Mouse (Mus musculus): ENCODE data around the gene Map7.

Gene Map7

DNA sequence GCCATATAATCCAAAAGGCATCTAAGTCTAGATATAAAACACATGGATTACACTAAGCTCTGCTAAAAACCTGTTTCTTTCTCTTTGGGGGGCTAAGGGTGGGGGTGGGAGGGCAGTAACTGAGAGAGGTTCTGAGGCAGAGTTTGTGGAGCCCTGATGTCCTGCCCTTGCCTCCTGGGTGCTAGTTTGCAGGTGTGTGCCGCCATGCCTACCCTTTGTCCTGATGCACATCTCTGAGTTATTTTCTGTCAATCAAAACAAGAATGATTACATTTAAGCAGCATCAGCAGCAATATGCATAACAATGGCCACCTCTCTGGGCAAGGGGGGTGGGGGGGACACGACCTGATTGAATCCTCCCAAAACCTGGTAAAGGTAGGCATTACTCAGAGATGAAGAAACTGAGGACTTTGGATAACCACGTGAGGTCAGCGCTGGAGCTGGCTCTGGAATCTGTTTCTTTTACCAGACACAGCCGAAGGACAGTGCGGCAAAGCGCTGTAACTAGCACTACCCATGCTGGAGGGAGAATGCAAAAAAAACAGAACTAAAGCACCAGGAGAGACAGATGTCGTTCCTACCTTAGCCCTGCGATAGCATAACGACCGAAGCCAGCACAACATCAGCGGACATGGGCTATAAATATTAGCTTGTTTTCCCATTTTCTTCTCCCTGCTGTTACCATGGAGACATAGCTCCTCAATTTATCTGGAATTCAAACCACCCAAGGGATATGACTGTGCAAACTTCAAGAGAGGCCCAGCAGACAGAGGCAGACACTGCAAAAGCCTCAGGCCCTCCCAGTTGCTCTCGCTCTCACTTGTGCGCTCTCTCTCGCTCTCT is 137.9 kb downstream of the Map7 start:
- no peak for DNase-seq (ENCODE audit: low read depth, low spot score)

DNA sequence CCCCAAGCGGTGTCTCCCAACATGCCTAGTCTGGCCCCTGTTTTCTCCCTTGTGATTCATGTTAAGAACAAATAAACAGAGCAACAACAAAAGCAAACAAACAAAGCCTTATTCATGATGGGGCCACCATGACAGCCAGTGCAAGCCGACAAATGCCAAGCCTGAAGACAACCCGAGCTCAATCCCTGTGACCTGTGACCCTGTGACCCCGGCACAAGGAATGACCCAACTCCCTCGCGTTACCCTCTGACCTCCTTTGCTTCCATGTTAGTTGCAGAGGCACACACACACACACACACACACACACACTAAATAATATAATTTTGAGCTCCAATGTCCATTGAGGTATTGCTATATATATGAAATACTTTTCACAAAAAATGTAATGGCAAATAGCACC is 139.1 kb downstream of the Map7 start:
- DNase-seq (ENCODE audit: low read depth, low spot score) = no peak

DNA sequence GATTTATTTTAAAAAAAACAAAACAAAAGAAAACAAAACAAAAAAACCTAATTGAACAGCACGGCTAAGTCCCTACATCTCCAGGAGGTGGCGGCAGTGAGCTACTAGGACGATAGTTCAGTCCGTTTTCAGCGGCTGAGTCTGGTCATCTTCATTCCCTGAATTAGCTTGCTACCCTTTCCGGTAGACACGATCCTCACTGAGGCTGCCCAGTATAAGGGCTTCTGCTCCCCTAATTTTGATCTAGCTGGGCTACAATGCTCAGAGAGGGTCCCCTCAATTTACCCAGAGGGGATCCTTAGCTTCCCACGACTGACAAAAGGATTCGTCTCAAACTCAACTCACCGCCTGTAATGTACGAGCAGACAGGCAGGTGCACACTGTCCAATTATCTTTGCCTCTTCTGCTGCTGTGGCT is 142.2 kb downstream of the Map7 start:
- peak; percentile 88 for DNase-seq (ENCODE audit: low read depth, low spot score)

- DNase-seq (ENCODE audit: low read depth, low spot score) = peak; percentile 75
Measured at GRCm38 (mm10) chr10:20295961-20296360, 147.7 kb downstream of the Map7 start.

GRCm38 (mm10) chr10:20298152-20298920 is 150.1 kb downstream of the Map7 start:
- DNase-seq (ENCODE audit: low read depth, low spot score) = no peak

- no peak for DNase-seq (ENCODE audit: low read depth, low spot score)
Measured at GRCm38 (mm10) chr10:20299114-20299513, 150.8 kb downstream of the Map7 start.

DNA sequence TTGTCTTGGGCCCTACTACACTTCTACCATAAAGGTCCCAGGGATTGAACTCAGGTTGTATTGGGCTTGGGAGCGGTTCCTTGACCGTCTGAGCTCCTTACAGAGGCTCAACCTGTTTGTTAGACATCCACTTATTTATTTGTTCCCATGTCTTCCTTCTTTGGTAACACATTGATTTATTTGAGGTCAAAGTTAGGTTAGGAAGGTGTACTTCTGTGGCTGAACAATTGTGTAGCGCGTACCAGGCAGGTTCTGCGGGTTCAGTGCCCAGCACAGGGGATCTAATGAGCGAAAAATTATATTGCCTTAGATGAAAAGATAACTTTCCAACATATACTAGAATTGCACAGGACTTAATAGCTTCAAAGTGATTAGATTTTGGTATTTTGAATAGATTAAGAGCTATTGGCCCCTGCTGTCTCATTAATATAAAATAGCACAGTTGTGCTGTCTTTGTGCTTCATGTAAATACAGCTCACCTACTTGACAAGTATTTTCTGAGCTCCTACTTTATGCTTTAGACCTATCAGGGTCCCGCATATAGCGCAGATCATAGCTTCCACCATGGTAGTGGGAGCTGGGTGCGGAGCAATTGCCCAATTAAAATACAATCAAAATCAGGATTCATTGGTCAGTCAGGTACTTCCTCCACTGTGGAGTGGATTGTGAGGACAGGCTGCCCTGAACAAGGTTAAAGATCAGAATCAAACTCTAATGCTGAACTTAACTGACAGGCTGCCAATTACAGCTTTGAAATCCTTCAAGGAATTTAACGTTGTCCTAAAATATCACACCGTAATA is 162.9 kb downstream of the Map7 start:
- no peak for DNase-seq (ENCODE audit: low read depth, low spot score)

- DNase-seq (ENCODE audit: low read depth, low spot score) = peak; percentile 100
Measured at GRCm38 (mm10) chr10:20311918-20312735, 163.9 kb downstream of the Map7 start, which contains the start of gene Bclaf1. Gene Bclaf1, plus strand, starts transcription at chr10:20312469.

- DNase-seq (ENCODE audit: low read depth, low spot score) = peak; percentile 97
Measured at GRCm38 (mm10) chr10:20312736-20313301, 164.5 kb downstream of the Map7 start.

DNA sequence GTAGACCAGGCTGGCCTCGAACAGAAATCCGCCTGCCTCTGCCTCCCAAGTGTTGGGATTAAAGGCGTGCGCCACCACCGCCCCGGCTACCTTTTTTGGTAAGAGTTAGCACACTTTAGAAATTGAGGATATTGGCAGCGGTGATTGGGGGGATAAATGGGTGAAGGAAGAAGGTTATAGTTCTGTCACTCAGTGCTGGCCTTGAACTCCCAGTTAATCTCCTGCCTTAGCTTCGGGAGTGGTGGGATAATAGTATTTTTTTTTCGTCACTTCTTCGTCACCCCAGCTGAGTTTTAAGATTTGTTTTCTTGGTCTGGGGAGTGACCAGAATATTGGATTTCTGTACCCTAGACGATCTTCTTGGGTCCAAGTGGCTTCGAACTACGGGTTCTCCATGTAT is 165.2 kb downstream of the Map7 start:
- DNase-seq (ENCODE audit: low read depth, low spot score) = no peak

GRCm38 (mm10) chr10:20313941-20314340 is 165.7 kb downstream of the Map7 start:
- no peak for DNase-seq (ENCODE audit: low read depth, low spot score)

GRCm38 (mm10) chr10:20314797-20315196 is 166.5 kb downstream of the Map7 start:
- DNase-seq (ENCODE audit: low read depth, low spot score) = peak; percentile 65

DNA sequence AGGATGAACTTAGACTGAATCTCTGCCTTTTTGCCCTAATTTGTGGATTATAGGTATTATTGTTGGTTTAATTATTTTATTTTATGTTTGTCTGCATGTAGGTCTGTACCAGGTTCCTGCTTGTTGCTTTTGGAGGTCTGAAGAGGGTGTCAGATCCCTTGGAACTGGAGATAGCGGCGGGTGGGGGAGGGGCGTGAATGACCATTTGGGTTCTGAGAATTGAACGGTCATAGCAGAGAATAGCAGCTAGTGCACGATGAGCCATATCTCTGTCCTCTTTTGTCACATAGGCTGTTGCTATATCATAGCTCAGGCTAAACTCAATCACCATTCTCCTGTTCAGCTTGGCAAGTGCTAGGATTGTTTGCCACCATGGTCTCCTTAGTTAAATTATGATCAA is 169.2 kb downstream of the Map7 start:
- DNase-seq (ENCODE audit: low read depth, low spot score) = no peak

DNA sequence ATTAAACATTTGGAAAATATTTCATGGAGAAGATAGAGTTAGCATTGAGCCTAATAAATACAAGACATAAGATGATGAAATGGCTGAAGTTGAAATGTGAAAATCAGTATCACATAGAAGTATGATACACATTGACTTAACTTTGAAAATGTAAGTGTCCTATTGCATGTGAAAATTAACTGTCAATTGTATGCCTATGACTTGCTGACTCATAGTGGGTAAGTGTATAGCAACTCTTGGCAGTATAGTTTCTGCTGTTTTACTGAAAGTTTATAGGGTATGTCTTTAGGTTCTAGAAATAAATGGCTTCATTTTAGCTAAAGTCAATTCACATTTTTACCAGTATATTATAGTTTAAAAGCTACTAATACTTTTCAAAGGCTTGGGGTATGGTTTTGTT is 178.0 kb downstream of the Map7 start:
- DNase-seq (ENCODE audit: low read depth, low spot score) = no peak
